Mouse (Mus musculus): ENCODE measurements around the gene Slco1a6. TPM values are rescaled to one million over a fixed set of nuclear protein-coding genes. Genes with fewer than 3 reads are reported as not detected.
"Not testable (repeated sequence)": the region's sequence is repeated elsewhere in the genome, so short reads cannot be mapped to it uniquely, and the experiment has no call there.

Gene Slco1a6
- not detected in 2 replicates for polyA plus RNA-seq (2012; rRNA removed)

DNA sequence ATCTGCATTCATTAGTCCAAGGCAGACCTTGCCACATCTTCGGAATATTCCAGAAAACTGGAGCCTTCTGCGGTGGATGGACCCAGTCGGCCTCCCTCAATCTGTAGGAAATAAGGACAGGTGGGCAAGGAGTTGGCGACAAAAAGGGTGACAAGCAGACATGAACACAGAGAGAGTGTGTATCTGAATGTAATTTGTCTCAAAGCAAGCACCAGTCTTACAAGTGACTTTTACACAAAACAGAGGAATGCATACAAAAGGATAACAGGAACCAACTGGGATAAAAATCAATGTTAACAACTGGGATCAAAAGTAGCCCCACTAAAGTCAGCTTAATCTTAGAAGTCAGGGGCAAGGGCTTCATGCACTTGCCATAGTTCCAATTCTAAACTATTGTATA is at the start of gene Slco1a6:
Slco1a6 (minus strand) TSS at position 101 of the 400 bp plus-strand sequence.
- no peak for DNase-seq (ENCODE audit: low spot score)

DNA sequence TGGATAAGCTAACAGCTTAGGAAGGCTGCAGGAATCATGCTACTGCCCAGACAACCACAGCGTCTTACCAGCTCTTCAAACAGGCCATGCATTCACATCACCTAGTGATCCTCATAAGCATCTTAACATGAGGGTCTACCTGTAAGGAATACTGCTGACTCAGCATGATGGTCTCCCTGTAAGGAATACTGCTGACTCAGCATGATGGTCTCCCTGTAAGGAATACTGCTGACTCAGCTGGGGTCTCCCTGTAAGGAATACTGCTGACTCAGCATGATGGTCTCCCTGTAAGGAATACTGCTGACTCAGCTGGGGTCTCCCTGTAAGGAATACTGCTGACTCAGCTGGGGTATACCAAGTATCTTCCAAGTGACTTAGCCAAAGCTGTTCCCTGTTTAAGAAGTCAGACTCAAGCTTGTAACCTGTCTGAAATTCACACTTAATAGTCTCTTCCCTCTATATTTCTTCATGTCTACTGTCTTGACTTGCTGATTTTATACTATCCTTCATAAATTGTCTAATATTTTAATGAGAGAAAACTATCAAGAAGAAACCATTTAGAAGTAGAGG is 42.5 kb upstream of the Slco1a6 start:
- DNase-seq (ENCODE audit: low spot score): not testable (repeated sequence)

DNA sequence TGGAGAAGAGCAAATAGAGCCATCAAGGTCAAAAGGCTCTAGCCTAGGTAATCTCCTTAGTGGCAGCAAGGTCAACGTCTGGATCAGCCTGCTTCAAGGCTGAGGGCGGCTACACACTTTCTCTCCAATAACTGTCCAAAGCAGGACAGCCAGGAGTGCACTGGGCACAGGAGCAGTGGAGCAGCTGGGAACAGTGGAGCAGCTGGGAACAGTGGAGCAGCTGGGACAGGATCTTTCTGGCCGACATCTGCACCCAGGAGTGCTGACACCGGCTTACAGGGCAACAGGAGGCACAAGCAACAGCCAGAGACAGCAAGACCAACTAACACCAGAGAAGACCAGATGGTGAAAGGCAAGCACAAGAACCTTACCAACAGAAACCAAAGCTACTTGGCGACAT is 36.7 kb upstream of the Slco1a6 start:
- DNase-seq (ENCODE audit: low spot score): no peak

DNA sequence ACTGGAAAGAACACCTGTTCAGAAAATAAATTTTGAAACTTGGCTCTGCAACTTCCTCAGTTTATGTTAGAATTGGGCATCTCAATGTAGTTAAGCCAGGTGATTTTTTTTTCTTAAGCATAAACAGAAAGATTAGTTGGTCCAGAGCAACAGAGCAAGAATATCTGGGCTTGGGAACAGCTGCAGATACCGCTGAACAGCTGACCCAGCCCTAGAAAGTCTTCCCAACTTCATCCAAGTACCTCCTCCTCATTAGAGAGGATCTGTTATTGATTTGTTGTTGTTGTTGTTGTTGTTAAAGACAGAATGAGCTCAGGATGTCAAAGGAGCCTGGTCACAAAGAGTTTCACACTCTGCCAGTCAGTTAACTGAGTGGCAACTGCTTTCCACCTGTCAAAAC is 31.1 kb upstream of the Slco1a6 start:
- no peak for DNase-seq (ENCODE audit: low spot score)

DNA sequence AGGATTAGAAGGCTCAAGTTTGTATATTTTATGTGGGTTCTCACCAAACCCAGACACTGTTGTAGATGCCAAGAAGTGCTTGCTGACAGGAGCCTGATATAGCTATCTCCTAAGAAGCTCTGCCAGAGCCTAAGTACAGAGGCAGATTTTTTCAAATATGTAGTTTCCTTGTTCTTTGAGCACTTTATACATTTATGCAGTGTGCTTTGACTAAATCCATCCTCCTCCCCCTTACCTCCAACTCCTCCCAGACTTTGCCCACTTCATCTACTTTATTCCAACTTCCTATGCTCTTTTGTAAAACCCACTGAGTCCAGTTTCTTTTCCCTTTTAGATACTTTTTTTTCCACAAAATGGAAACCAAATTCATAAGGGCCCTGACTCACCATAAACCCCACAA is 11.8 kb upstream of the Slco1a6 start:
- DNase-seq (ENCODE audit: low spot score): no peak

DNA sequence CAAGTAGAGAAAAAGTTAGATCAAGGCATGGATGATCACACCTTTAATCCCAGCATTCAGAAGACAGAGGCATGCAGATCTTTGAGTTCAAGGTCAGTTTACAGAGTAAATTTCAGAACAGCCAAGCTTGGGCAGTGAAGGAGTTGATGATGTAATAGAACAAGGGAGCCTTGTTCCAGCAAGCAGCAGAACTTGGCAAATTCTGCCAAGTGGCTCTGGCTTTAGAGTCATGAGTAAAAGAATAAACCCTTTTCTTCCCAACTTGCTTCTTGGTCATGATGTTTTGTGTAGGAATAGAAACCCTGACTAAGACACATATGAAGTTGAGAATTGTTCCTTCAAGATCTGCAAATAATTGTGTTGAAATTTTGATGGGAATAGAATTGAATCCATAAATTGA is 3.5 kb upstream of the Slco1a6 start:
- no peak for DNase-seq (ENCODE audit: low spot score)

DNA sequence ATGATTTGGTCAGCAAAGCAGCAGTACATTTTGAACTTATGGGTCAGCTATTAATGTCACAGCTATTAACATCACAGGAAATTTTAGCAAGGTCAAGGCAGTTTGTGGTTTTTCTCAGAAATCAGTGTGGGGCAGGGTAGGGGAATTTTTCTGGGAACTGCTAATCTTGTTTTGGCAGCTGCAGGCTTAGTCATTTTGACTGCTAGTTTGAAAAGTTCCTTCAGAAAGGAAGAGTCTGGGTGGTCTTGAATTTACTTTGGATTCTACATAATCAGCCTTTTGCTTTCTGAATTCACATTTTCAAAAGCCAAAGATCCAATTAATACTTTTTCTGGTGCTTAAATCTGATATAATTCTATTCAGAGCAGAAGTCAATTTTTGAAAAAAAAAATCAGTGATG is 1.4 kb upstream of the Slco1a6 start:
- DNase-seq (ENCODE audit: low spot score): no peak

DNA sequence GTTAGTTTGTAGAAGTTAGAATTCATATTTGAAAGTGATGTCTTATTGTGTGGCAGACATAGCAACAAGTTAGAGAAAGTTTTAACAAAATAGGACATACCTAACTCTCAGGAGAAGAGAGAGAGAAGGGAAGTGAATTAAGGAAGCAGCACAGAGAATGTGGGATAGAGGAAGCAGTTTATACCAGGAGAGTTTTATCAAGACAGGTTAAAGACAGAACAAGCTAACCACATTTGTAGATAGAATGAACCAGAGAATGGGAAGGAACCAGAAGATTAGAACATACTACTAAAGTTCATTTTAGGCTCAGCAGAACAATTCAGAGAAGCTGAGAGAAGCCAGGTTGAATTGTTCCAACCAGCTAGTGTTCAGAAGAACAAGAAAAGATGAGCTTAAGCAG is 7.8 kb downstream of the Slco1a6 start:
- DNase-seq (ENCODE audit: low spot score): no peak

DNA sequence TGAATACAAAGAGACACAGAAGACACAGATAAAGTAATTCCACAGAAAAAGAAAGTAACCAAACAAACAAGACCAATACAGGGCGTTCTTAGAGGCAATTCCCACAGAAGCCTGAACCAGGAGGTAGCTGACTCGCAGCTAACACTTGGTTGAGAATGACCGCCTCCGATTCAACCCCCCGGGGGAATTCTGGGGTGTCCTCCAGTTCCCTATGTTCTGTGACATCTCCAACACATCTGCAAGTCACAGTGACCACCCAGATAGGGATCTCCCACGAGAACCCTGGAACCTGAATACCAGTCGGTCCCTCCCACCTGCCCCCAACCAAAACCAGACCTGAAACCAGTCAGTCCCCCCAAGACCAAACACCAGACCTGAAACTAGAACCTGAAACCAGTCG is 14.1 kb downstream of the Slco1a6 start:
- no peak for DNase-seq (ENCODE audit: low spot score)

DNA sequence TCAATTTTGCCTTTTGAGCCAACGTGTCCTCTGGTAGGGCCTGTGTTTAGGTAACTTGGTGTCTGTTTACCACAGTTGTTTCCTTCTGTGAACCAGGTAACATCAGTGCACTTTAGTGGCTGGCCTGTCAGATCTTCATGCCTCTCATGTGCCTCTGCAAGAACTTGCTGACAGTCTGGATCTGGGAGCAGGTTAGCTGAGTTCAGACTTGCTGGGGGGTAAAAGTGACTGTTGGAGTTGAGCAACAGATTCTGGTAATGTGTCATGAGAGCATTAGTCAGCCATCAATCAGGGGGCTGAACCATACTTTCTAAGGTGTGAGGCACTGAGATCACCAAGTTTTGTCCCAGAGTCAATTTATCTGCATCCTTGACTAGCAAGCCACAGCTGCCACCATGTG is 16.4 kb downstream of the Slco1a6 start:
- no peak for DNase-seq (ENCODE audit: low spot score)

DNA sequence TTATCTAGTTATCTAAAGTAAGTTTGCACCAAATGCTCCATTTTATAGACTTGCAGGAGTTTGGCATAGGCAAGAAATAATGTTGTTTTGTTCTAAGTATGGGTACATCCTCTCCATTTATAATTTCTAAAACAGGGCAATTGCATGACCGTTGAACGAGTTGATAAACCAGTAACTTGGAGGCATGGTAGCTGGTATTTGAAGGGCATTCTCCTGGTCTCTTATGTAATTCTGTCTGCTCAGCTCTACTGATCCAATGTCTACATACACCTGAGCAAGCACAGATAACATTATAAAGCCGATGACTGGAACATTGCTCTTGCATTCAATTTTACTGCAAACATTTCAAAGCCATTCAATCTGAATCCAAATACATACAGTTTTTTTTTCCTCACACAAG is 20.9 kb downstream of the Slco1a6 start:
- DNase-seq (ENCODE audit: low spot score): no peak

DNA sequence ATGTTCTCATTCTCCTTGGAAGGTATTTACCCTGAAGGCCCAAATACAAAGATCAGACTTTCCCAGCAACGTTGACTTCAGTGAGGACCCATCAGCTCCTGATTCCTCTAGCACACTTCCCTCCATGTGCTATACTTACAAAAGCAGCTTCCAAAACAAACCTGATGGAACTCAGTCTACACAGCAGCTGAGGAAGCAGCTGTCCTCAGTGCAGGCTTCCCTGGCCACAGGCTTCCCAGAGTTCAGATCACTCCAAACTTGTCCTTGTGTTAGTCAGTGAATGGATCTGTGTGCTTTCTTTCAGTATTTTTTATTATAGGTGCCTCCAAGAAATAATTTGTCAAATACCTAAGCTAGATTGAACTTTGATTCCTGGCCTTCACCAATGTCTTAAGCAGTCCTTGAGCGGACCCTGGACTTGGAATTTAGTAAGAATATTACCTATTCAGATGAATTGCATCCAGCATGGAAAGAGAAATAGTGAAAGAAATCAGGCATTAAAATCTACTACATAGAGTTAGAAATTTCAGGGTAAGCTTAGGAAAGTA is 22.4 kb downstream of the Slco1a6 start:
- DNase-seq (ENCODE audit: low spot score): no peak

DNA sequence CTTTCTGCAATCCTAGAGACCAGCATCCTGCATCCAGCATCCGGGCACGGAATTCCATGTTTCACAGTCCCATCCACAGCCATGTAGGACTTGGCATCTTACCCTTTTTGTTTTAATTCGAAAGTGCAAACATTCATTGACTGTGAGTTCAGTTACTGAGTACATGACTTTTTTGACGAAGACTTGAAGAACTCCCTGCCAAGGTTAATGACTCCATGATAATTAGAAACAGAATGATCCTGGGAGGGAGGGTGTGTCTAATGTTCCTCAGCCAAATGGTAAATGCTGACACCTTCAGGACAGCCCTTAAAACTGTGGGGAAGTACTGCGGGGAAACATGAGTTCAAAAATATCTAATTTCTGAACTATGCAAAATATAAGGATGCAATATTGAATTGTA is 44.9 kb downstream of the Slco1a6 start:
- DNase-seq (ENCODE audit: low spot score): no peak

DNA sequence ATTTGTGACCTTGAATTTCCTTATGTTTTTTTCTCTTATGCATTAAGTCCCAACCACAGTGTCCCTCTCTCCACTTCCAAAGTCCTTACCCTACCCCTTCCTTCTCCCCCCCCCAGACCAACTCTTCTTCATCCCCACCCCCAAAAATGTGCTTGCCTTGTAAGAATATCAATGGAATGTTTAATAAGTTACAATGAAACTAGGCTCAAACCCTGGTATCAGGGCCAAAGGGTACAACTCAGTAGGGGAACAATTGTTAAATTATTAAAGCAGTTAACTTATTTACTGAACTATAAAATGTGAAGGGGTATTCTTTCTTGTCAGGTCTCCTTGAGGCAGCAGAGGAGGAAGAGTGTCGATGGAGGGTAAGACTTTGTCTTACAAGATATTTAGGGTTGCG is 47.1 kb downstream of the Slco1a6 start:
- DNase-seq (ENCODE audit: low spot score): no peak

DNA sequence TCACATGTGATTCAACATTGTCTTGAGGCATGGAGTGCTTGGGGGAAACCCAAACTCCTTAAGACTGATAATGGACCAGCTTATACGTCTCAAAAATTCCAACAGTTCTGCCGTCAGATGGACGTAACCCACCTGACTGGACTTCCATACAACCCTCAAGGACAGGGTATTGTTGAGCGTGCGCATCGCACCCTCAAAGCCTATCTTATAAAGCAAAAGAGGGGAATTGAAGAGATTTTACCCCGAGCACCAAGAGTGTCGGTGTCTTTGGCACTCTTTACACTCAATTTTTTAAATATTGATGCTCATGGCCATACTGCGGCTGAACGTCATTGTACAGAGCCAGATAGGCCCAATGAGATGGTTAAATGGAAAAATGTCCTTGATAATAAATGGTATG is 54.2 kb downstream of the Slco1a6 start:
- DNase-seq (ENCODE audit: low spot score): peak; percentile 23

DNA sequence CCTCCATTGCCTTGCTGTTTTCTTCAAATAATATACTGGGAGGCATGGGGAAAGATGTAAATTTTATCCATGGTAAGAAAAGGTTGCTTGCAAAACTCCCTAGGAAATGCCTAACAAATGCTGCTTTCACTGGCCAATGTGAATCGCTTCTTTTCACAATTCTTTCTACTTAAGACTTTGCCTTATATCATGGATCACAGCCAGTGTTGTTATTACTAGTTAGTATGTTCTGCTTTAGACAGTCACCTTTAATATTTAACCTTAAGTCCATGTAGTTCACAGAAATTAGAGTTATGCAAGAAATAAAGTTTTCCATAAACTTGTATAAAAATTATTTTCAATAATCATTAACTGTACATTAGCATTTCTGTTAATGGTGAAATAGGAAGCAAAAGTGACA is 60.0 kb downstream of the Slco1a6 start:
- no peak for DNase-seq (ENCODE audit: low spot score)

DNA sequence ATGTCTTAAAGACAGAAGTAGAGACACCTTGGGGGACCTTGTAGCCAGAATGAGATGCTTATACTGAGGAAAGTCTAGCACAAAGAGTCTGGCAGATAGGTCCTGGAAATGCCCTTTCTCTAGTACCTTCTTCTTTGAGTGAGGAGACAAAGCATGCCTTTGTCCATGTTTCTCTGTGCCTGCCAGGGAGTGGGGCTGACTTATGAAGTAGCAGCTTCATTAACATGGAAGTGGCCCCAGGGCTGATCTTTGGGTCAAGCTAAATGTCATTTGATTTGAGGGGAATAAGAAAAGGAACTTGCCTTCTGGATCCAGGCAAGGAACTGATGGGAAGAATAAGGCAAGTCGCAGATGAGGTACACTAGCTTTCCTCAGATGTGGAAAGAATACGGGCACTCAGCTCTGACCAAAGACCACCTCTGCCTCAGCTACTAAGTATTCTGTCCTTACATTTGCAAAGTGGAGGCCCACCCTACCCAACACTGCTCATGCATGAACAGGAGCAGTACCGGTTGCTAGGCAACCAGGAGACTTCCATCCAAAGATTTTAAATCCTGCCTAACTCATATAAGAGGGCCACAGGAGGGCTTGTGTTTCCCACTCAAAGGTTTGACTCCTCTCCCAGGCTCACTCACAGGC is 96.5 kb downstream of the Slco1a6 start:
- DNase-seq (ENCODE audit: low spot score): no peak

DNA sequence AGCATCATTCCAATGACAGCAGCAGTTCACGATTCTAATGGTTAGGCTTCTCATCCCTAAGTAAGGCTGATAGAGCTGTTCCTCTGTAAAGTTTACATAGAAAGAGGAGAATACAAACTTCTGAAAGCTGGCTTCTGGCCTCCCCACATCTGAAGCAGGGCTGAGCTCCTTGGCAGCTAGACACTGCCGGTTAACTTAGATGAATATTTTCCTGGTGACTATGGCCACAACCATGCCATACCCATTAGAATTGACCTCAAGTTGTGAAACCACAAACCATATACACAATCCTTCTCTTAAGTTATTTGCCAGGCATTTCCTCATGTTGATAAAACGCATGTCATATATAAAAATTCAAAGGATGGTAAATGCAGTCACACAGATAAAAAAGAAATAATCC is 117.2 kb downstream of the Slco1a6 start:
- no peak for DNase-seq (ENCODE audit: low spot score)

DNA sequence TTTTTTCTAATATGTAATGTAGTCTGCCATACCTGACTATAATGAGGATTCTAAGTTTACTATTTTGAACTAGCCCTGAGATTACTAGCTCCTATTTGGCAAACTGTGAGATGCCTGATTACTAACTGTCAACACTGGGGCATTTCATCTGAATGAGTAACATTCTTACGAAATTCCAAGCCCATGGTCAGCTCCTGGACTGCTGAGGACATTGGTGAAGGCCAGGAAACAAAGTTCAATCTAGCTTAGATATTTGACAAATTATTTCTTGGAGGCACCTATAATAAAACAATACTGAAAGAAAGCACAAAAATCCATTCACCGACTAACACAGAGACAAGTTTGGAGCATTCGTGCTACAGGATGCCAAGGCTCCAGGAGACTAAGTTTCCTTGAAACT is 150.0 kb downstream of the Slco1a6 start:
- not testable (repeated sequence) for DNase-seq (ENCODE audit: low spot score)

DNA sequence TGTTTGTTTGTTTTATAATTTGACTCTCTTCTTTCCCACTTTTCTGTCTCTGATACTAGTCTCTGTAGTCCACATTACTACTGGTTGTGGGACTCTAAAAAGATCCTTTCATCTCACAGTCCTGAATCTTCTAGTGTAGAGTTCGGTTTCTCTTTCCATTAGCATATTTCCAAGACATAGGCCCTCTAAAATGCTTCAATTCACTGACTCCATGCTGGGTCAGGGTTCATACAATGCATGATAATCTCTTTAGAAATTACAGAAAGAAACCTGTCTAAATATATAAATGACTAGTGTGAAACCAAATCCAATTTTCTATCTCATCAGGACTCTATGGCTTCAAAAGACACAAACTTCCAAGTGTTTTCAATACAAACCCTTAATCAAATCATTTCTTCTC is 160.6 kb downstream of the Slco1a6 start:
- DNase-seq (ENCODE audit: low spot score): no peak

DNA sequence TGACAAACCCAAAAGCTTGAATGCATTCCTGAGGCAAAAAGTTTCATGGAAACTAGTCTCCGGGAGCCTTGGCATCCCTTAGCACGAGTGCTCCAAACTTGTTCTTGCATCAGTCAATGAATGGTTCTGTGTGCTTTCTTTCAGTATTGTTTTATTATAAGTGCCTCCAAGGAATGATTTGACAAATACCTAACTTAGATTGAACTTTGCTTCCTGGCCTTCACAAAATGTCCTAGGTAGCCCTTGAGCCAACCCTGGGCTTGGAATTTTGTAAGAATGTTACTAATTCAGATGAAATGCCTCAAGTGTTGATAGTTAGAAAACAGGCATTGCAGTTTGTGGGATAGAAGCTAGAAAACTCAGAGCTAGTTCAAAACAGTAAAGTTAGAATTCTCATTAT is 162.6 kb downstream of the Slco1a6 start:
- no peak for DNase-seq (ENCODE audit: low spot score)

DNA sequence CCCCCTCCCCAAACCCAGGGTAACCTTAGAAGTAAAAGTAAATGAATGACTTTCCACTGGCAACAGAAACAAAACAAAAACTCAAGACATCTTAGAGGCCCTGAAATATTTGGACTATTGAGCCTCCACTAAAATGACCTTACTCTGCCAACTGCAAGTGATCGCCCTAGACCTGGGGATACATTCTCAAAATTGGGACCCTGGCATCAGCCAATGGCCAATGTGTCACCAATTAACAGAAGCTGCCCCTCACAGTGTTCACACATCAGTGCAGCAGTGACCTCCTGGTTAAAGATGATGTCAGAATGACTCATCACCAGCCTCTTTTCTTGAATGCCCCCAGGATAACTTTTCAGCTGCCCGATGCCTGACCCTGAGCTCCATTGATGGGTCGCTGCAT is 166.4 kb downstream of the Slco1a6 start:
- DNase-seq (ENCODE audit: low spot score): no peak

DNA sequence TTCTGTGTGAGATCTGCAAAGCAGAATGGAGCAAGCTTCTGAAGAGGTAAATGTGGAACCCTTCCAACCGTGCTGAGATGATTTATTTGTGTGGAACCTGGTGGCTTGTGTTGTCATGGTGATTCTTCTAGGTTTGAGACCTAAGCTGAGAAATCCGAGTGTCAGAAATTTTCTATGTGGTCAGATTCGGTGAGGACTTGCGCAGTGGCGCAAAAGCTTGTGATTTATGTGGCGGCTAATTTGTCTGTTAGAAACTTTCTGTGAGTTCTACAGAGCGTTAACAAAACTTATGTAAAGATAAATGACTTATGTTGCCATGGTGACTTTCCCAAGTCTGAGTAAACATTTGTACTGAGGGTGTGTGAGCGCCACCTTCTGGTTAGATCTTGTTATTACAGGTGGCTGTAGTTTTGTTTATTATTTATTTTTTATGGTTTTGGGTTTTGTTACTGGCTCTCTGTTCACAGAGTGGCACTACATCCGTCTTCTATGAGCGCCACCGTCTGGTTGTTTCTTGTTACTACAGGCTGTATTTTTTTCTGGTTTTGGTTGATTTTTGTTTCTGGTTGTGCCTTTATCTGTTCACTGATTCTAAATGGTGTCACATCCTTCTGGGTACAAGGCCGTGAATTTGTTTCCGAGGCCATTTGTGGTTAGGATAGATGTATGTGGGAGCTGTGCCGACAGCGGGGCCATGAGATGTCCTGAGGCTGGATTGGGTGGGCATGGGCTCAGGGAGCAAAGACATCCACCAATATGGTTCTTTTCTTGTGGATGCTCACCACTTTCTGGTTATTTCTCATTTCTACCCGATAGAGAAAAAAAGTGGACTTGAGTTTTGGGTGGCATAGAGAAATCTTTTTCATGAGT is 167.8 kb downstream of the Slco1a6 start:
- DNase-seq (ENCODE audit: low spot score): no peak
